8 mouse cellular contexts compared by ENCODE assay signal in genomic region chr17:29171001-29171772, GRCm38 (mm10). TPM values are rescaled to one million over a fixed set of nuclear protein-coding genes. Genes with fewer than 3 reads are reported as not detected.
A peak's percentile ranks its signal among the peaks of the same experiment; 100 is the strongest.
DNase-seq lines count a peak whose midpoint lies in the region; ATAC-seq lines count a peak whose summit lies in the region.

No protein-coding gene starts in this region.

- peaks cover under 1% of the 10 kb centered on the region; the same call in 1 of the 2 replicates for H3K4me1 ChIP-seq in forebrain, embryonic 14.5 days (ENCODE audit: control insufficient read depth, insufficient read depth, low read length)

- H3K27me3 ChIP-seq in forebrain, embryonic 14.5 days (replicated peaks; ENCODE audit: control insufficient read depth, insufficient read depth, low read length), result no peaks in the 10 kb centered on the region

- no peak overlapping the region for H3K4me2 ChIP-seq in forebrain, embryonic 14.5 days (ENCODE audit: low read length)

- 29% methylated on average over 14 of the region's 14 CpGs for WGBS in forebrain, embryonic 14.5 days

- no peak overlapping the region for H3K4me3 ChIP-seq in forebrain, embryonic 14.5 days (ENCODE audit: low read depth, low read length)

- DNase-seq in MEL-GATA-1-ER (ENCODE audit: extremely low read depth, low read depth), result peak; percentile 87
- DNase-seq in c-Kit-positive CD71-positive TER-119-negative erythroid progenitor cells, embryonic 14.5 days (ENCODE audit: low read depth), result peak; percentile 70
- peak; percentile 79 for DNase-seq in forebrain, embryonic 14.5 days (ENCODE audit: low spot score)
- DNase-seq in heart, postnatal 4 days, result peak; percentile 88
- DNase-seq in layer of hippocampus, postnatal 10 days (ENCODE audit: low spot score in 2 of 2), result peak; percentile 88 to 90
- DNase-seq in lung, postnatal 25 days (ENCODE audit: low spot score), result peak; percentile 88
- DNase-seq in right cerebral cortex, postnatal 25 days, result peak; percentile 81
- peak; percentile 81 for DNase-seq in urinary bladder, postnatal 25 days (ENCODE audit: low spot score)

- H3K9ac ChIP-seq in forebrain, embryonic 14.5 days (ENCODE audit: low read length), result no peak overlapping the region

- no peaks in the 10 kb centered on the region for H3K36me3 ChIP-seq in forebrain, embryonic 14.5 days (ENCODE audit: control insufficient read depth, insufficient read depth, low read length)

- H3K9me3 ChIP-seq in forebrain, embryonic 14.5 days (replicated peaks; ENCODE audit: control insufficient read depth, low read length), result no peaks in the 10 kb centered on the region

- no peak overlapping the region for H3K27ac ChIP-seq in forebrain, embryonic 14.5 days (ENCODE audit: low read depth, low read length)

- peak; percentile 70 for ATAC-seq in forebrain, embryonic 14.5 days

RNA-seq across cellular contexts. Expression of gene Rab44, which starts 57.2 kb away (rescaled TPM):
- not detected in 2 replicates for polyA plus RNA-seq in forebrain, embryonic 14.5 days (2014; fragmentation: Nextera tagmentation; extraction: Ambion mirVana)
- total RNA-seq in heart, postnatal 4 days (2021), result under 1 TPM; 0.47 to 0.57 TPM
- total RNA-seq in layer of hippocampus, postnatal 10 days (2021), result under 1 TPM; 0.13 to 0.59 TPM
